In the genomic region with DNA sequence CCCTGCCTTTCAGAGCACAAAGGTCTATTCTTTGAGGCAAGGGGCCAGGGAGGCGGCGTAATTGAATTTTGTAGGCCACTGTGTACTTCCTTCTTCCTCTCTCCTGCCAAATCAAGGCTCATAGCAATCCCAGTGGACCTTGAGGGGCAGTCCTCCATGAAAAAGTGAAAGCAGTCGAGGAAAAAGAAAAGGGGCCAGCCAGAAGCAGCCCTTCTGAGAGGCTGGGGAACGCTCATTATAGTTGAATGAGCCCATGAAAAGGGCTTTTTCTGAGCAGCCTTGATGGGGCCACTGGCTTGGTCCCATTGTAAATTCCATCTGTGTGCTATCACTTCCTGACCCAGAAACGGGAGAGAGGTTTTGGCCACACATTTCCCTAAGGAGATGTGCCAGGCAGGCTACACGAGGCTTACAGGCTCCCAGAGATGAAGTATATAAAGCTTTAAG, we compare ENCODE assay signal across 8 mouse cellular contexts. TPM values are rescaled to one million over a fixed set of nuclear protein-coding genes. Genes with fewer than 3 reads are reported as not detected.
DNase-seq lines count a peak whose midpoint lies in the region; ATAC-seq and TF ChIP-seq lines count a peak whose summit lies in the region.

No protein-coding gene starts in this region.

- 9% methylated on average over 6 of the region's 6 CpGs for WGBS in hindbrain, embryonic 15.5 days
- 10% methylated on average over 6 of the region's 6 CpGs for WGBS in midbrain, postnatal 0 days

- no peaks in the 10 kb centered on the region for H3K9me3 ChIP-seq in hindbrain, embryonic 15.5 days
- H3K9me3 ChIP-seq in midbrain, postnatal 0 days (ENCODE audit: low read length), result no peaks in the 10 kb centered on the region

- no peak overlapping the region for H3K4me3 ChIP-seq in hindbrain, embryonic 15.5 days
- H3K4me3 ChIP-seq in left cerebral cortex, adult 2 months, result no peak overlapping the region
- no peak overlapping the region for H3K4me3 ChIP-seq in midbrain, postnatal 0 days (ENCODE audit: low read depth, low read length)

- peak overlapping the region; percentile 61 for H3K27ac ChIP-seq in hindbrain, embryonic 15.5 days (replicated peaks)
- peak overlapping the region; percentile 68 for H3K27ac ChIP-seq in left cerebral cortex, adult 2 months
- H3K27ac ChIP-seq in midbrain, postnatal 0 days (ENCODE audit: low read depth, low read length), result peak overlapping the region; percentile 64

- ATAC-seq in hindbrain, embryonic 15.5 days (ENCODE audit: low FRiP score, low read depth), result peak; percentile 91
- peak; percentile 90 for ATAC-seq in midbrain, postnatal 0 days (ENCODE audit: low FRiP score)
- ATAC-seq in activated CD4-positive, CD25-positive, alpha-beta regulatory T cell, adult 4 months, result no peak

- intact Hi-C loops in left cerebral cortex, adult 2 months (cut with DNase I), result no loop called here

- no peak overlapping the region for H3K9ac ChIP-seq in hindbrain, embryonic 15.5 days
- no peak overlapping the region for H3K9ac ChIP-seq in midbrain, postnatal 0 days (replicated peaks; ENCODE audit: low read length, poor library complexity, severe bottlenecking)

- peak overlapping the region; percentile 9; the same call in 1 of the 2 replicates for H3K4me2 ChIP-seq in hindbrain, embryonic 15.5 days
- H3K4me2 ChIP-seq in midbrain, postnatal 0 days (ENCODE audit: low read depth, low read length, poor library complexity, severe bottlenecking), result no peak overlapping the region

- no peak for TF ChIP-seq CTCF in left cerebral cortex, adult 2 months (IDR thresholded peaks at IDR 0.05)
- TF ChIP-seq CTCF in midbrain, postnatal 0 days (IDR thresholded peaks at IDR 0.05), result no peak

- H3K36me3 ChIP-seq in hindbrain, embryonic 15.5 days, result no peaks in the 10 kb centered on the region
- H3K36me3 ChIP-seq in midbrain, postnatal 0 days (ENCODE audit: insufficient read depth, low read length), result no peaks in the 10 kb centered on the region

- H3K4me1 ChIP-seq in hindbrain, embryonic 15.5 days (replicated peaks), result peaks cover 19% of the 10 kb centered on the region
- H3K4me1 ChIP-seq in midbrain, postnatal 0 days (ENCODE audit: insufficient read depth, low read length), result no peaks in the 10 kb centered on the region; the same call in 1 of the 2 replicates

- peak; percentile 35 to 64 for DNase-seq in adrenal gland, postnatal 36 days
- DNase-seq in embryo, embryonic 10 days (ENCODE audit: low spot score), result peak; percentile 76
- DNase-seq in gastrocnemius, postnatal 10 days, result peak; percentile 69
- DNase-seq in left cerebral cortex, adult 2 months (ENCODE audit: extremely low spot score in 1 of 2, low spot score in 2 of 2), result peak in 1 of 2 experiments; percentile 56
- peak; percentile 90 for DNase-seq in midbrain, postnatal 0 days (ENCODE audit: low spot score)
- no peak for DNase-seq in T-cell, adult 2 months (ENCODE audit: low spot score)

- no peaks in the 10 kb centered on the region for H3K27me3 ChIP-seq in hindbrain, embryonic 15.5 days
- H3K27me3 ChIP-seq in midbrain, postnatal 0 days (ENCODE audit: insufficient read depth, low read length), result no peaks in the 10 kb centered on the region

RNA-seq across cellular contexts. Expression of gene Thumpd3, which starts 33.5 kb away (rescaled TPM):
- total RNA-seq in adrenal gland, postnatal 36 days (2021), result 10 to 100 TPM; 39.9 to 43.1 TPM
- total RNA-seq in gastrocnemius, postnatal 10 days (2021), result 10 to 100 TPM; 16.9 to 17.0 TPM
- 50.1 and 50.8 TPM in 2 replicates for polyA plus RNA-seq in hindbrain, embryonic 15.5 days (2015; fragmentation: Nextera tagmentation; extraction: Ambion mirVana)
- 10 to 100 TPM; 28.2 to 28.9 TPM for total RNA-seq in left cerebral cortex, adult 2 months (2021)
- 33.7 and 49.2 TPM in 2 replicates for total RNA-seq in midbrain, postnatal 0 days (2014; rRNA removed)
- polyA plus RNA-seq in midbrain, postnatal 0 days (2015; fragmentation: Nextera tagmentation; extraction: Ambion mirVana), result 38.3 and 40.5 TPM in 2 replicates
- 10 to 100 TPM; 88.0 to 94.9 TPM for polyA plus RNA-seq in activated CD4-positive, CD25-positive, alpha-beta regulatory T cell, adult 4 months (2017; shearing (Covaris generic))
